Mouse (Mus musculus): ENCODE data around the gene Tctn3.

Tctn3 gene

DNA sequence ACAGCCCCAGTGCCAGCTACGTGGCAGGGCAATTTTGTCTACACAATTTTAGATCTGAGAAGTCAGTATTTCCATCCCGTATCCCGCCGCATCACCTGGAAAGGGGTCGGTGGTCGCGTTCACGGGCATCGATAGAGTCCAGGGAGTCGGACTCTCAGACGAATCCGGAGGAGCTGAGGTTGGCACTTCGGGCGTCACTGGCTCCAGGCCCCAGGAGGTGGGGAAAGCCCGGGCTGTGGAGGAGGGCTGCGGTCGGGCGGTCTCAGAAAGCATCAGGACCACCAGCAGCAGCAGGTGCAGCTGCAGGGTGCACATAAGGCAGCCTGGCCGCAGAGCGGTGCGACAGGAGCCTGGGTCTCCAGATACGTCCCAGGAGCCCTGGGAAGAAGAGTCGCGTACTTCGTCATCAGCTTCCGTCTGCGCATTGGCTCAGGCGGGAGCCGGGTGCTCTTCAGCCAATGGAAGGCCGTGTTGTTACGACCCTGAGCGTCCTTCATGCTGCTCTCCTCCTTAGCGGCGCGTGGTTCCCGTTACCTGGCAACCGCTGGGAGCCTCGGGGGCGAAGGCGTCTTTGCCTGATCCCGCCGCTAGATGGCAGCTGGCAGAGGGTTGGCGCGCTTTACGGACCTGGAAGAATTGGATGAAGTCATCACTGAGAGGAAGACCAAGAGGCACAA is at the start of gene Tctn3, which contains the start of gene Entpd1:
Tctn3 (minus strand) TSS at position 404 of the 677 bp plus-strand sequence.
Entpd1 (plus strand) TSS at position 537 of the 677 bp plus-strand sequence.
- DNase-seq (ENCODE audit: low spot score) = peak; percentile 97

DNA sequence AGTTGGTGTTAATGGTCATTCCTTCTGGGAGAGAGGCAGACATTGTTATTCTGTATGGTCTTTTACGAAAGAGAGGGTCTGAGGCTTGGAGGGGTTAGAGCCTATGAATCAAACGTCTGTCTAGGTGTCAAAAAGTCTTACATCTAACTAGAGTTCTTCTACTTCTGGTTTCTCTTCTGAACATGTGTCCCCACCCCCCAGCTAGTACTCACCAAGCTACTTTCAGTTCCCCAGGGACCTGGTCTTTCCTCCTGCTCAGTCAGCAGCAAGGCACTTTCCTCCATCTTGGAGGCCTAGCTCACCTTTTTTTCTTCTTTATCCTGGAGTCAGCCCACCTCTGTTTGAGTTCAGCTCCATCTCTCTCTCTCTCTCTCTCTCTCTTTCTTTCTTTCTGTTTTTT is 49.1 kb upstream of the Tctn3 start:
- DNase-seq (ENCODE audit: low spot score) = no peak

- no peak for DNase-seq (ENCODE audit: low spot score)
These were observed 48.5 kb upstream of the Tctn3 start for GRCm38 (mm10) chr19:40660510-40660909.

GRCm38 (mm10) chr19:40659651-40660478 is 47.8 kb upstream of the Tctn3 start:
- DNase-seq (ENCODE audit: low spot score) = no peak

DNA sequence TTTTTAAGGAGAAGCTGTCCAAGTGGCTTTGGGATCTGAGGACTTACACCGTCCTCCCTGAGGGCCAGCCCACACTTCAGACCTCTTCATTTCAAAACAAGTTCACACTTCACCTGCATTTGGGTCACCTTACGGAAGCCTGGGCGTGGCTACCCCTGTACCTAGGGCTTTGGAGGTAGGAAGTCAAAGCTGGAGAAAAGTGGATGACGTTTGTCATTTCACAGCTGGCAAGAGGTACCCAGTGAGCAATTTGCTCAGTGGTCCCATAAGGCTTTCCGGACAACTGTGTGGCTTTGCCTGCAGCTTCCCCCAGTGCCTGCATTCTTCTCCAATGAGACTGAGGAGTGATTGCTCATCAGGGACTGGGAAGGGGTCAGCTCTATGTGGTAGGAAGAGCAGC is 46.9 kb upstream of the Tctn3 start:
- DNase-seq (ENCODE audit: low spot score) = no peak

DNA sequence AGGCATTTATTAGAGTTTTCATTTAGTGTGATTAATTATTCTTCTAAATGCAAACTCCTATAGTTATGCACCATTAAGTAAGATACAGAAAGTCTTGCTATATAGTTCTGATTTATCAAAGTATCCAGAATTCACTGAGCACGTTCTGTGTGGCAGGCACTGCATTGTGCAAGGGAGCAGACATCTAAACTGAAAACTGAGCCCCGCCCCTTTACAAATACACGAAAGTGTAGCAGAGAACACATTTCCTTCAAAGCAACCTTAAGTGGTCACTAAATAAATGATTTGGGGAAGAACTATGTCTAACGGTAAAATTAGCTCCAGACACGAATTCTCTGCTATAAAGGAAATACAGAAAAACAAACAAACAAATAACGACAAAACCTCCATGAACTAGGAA is 46.2 kb upstream of the Tctn3 start:
- DNase-seq (ENCODE audit: low spot score) = no peak

DNA sequence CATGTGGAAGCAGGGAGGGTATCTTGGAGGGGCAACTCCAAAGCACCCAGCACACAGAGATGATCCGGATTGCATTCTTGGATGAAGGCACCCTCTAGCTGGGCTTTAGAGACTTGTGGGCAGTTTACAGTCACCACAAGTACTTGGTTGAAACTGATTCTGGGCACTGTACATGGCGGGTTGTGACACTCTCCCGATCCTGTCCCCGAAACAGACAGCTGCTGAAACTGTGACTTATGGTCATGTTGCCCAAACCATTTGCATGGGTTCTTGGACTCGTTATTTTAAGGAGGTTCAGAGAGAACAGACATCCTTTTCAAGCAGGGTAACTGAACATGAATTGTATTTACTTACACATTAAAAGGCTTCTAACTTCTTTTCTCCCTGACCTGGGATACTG is 44.2 kb upstream of the Tctn3 start:
- no peak for DNase-seq (ENCODE audit: low spot score)

GRCm38 (mm10) chr19:40650090-40650489 is 38.1 kb upstream of the Tctn3 start:
- DNase-seq (ENCODE audit: low spot score) = no peak

- no peak for DNase-seq (ENCODE audit: low spot score)
These were observed 35.5 kb upstream of the Tctn3 start for GRCm38 (mm10) chr19:40647319-40648158.

DNA sequence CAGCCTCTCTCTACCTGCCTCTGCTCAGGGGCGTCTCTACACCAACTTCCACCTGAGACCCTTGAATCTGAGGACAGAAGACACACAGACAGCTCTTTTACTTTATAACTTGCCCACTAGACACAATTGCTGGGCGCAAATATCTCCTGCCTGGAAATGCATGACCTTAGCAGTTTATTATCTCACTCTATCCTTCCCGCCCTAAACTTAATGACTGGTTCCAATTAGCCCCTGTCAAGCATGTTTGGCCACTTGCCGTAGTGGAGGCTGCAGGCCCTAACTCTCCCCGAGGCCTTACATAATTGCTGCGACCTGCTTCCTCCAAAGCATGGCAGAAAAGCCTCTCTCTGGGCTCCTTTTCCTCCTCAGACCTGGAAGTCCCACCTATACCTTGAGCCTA is 34.3 kb upstream of the Tctn3 start:
- DNase-seq (ENCODE audit: low spot score) = no peak

GRCm38 (mm10) chr19:40643846-40644245 is 31.8 kb upstream of the Tctn3 start:
- DNase-seq (ENCODE audit: low spot score) = no peak

DNA sequence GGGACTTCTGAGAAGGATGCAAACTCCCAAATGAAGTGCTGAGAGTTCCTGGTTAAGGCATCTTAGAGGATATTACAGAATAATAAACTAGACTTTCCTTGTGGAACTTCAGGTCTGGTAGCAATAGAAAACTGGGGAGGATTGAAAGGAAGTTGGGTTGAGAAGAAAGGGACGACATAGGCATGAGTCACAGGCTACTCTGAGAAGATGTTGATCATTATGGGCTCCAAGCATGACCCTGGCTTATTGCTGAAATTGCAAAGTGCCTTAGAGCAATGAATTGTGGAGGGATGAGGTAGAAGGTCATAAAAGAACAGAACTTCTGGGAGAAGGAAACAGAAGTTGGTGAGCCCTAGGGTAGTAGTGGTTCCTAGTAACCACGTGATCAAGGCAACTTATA is 28.8 kb upstream of the Tctn3 start:
- DNase-seq (ENCODE audit: low spot score) = no peak

DNA sequence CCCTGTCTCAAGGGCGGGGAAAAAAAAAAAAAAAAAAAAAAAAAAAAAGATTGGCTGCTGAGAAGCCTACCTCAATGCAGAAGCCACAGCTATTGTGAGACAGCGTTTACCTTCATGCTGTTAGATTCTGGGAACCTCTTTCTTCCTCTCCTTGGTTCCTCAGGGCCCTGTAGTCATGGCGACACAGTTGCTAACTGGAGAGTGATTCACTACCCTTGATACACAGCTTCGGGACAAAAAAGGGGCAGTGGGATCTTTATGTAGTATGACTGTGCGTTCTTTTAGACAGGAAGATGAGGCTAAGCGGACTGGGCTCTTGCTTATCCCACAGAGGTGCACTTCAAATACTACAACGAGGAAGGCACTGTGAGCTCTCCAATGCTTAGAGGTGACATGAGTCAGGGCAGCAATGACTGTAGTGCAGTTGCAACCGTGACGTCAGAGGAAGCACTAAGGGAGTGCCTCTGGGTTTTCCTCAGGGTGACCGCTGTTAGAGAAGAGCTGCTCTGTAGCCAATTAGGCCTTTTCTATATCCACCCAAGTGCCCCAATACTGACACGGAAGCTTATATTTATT is 27.8 kb upstream of the Tctn3 start:
- no peak for DNase-seq (ENCODE audit: low spot score)

DNA sequence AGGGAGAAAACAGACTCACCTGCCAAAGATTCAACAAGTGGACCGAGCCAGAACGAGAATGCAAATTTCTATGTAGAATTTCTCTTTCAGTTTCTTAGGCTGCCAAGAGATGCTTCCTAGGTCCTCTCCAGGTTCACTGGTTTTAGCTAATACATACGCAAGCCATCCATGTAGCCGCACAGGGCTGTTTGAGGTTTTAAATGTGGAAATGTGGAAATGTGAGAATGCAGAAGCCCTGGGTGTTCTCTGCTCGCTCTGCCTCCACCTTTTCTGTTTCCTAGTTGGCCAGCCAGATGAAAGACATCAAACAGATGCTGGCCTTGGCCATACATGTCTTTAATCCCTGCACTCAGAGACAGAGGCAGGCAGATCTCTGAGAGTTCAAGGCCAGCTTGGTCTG is 26.5 kb upstream of the Tctn3 start:
- DNase-seq (ENCODE audit: low spot score) = no peak

GRCm38 (mm10) chr19:40637601-40638000 is 25.6 kb upstream of the Tctn3 start:
- no peak for DNase-seq (ENCODE audit: low spot score)

DNA sequence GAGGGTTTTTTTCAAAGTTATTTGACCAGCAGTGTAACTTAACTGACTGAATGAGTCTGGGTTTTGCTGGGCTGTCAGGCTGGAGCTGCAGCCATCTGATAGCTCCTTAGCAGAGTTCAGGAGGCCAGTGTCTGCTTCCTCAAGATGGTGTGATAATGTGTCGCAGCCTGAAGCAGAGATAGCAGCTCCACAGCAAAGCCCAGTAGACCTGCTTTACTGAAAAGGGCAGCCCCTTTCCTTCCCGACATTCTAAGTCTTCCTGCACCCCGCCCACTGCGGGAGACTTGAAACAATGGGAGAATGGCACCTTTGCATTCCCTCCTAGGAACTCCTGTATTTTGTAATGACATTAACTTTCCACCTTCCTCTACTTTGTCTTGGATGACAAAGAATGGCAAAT is 25.1 kb upstream of the Tctn3 start:
- no peak for DNase-seq (ENCODE audit: low spot score)

DNA sequence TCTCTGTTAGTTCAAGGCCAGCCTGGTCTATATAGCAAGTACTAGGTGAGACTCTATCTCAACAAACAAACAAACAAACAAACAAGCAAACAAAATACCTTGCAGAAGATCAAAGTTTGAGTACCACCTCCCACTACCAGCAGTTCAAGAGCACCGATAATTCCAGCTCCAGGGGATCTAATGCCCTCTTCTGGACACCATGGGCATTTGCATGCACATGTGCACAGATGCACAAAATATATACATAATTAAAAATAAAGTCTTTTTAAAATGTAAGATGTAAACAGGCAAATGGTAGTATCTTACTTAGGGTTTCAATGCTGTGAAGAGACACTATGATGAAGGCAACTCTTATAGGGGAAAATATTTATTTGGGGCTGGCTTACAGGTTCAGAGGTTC is 21.1 kb upstream of the Tctn3 start:
- no peak for DNase-seq (ENCODE audit: low spot score)

DNA sequence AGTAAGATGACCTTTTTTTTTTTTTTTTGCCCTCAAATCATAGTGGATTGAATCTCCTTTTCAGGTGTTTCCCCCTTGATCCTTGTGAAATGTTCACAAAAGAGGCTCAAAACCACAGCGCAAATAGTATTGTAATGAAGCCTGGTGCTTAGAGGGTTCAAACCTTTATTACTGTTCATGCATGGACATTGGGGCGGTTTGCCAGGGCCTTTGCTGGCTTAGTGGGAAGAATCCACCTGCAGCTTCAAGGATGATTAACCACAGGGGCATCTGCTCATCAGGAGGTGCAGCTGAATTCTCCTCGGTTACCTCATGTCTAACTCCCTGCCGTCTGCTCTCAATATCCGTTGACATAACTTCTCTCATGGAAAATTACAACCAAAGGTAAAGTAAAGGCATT is 20.6 kb upstream of the Tctn3 start:
- DNase-seq (ENCODE audit: low spot score) = no peak

DNA sequence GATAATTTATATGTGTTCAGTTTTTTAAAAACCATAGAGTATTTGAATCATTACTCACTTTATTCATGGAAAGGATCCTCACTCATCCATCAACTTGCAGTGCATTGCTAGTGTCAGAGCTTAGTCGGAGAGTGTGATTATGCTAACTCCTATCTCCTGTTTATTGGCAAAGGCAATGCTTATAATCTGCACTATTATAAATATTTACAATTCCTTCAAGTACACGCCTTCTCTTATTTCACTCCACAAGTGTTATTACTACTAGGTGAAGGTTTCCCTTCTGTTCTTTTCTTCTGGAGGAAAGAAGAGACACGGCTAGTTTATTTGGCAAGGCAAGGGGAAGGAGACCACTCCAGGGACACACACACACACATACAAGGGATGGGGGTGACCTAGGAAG is 20.2 kb upstream of the Tctn3 start:
- no peak for DNase-seq (ENCODE audit: low spot score)

DNA sequence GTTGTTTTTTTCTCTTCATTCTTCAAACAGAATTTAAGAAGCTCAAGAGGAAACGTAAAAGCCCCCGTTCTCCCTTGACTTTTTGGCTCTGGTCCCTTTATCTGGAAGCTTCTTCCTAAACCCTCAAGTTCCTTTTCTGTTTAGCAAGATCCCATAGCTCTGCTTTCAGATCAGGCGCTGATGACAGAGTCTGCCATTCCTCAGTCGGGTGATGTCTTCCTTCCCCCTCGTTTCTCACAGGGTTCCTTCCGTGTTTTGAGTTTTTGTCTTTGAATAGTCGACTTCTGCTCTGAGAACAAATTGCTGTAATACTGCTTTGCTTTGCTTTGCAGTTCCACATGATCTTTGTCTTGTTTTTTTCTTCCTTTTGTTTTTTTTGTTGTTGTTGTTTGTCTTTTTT is 18.6 kb upstream of the Tctn3 start:
- no peak for DNase-seq (ENCODE audit: low spot score)

- no peak for DNase-seq (ENCODE audit: low spot score)
These were observed 18.1 kb upstream of the Tctn3 start for GRCm38 (mm10) chr19:40630096-40630495.

DNA sequence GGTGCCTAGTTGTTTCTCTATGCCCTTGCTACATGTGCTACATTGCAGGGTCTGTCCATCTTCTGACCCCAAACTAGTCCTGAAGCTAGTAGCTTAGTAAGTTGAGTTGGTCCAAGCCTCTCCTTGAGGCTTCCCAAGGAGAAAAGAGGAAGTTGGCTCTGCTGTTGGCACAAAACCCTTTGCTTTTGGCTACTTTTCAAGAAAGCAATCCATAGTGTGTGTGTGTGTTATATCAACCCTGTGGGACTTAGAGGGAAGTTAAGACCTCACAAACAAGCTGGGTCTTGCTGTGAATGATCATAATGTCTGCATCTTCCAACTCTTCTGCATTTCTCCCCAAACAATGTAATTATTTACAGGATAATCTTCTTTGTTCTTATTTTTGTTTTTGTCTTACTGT is 16.9 kb upstream of the Tctn3 start:
- DNase-seq (ENCODE audit: low spot score) = no peak

Measured in testis, postnatal 10 days (tissue).